Mouse (Mus musculus): ENCODE results near the gene AC140267.1. TPM values are rescaled to one million over a fixed set of nuclear protein-coding genes. Genes with fewer than 3 reads are reported as not detected.

The AC140267.1 gene
- total and polyA plus RNA-seq, 2 experiments from 2014 or later, result not detected

GRCm38 (mm10) chr15:80228071-80228800 is 7.4 kb upstream of the AC140267.1 start:
- Histone ChIP-seq H3K27me3 (ENCODE audit: insufficient read depth, low read length) (no peaks in the 10 kb centered on the region), H3K9me3 (ENCODE audit: low read length) (no peaks in the 10 kb centered on the region), H3K27ac (ENCODE audit: low read depth, low read length) (no peak overlapping the region), H3K36me3 (ENCODE audit: insufficient read depth) (no peaks in the 10 kb centered on the region), H3K4me3 (ENCODE audit: low read depth, low read length) (no peak overlapping the region), H3K4me2 (ENCODE audit: low read depth) (no peak overlapping the region), H3K4me1 (ENCODE audit: insufficient read depth) (no peaks in the 10 kb centered on the region), H3K9ac (no peak overlapping the region)
- ATAC-seq (no peak), DNase-seq (peak; percentile 13)
- TF ChIP-seq CTCF (IDR thresholded peaks at IDR 0.05; ENCODE audit: low read depth), result no peak
- 60% methylated on average over 17 of the region's 17 CpGs for WGBS

DNA sequence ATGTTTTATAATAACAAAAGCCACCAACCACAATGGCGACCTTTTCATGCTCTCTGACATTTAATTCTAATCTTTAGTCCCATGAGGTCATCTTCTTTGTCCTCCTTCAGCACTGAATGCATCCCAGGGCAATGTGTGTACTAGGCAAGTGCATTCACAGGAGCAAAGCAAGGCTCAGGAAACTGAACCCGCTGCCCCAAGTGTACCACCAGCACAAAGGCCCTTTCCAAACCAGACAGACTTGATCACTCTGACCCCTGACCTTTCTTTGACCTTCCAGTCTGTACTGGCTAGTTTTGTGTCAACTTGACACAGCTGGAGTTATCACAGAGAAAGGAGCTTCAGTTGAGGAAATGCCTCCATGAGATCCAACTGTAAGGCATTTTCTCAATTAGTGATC is 3.3 kb upstream of the AC140267.1 start:
- Histone ChIP-seq H3K36me3 (ENCODE audit: insufficient read depth) (peaks cover 17% of the 10 kb centered on the region), H3K9me3 (ENCODE audit: low read length) (no peaks in the 10 kb centered on the region), H3K27me3 (ENCODE audit: insufficient read depth, low read length) (no peaks in the 10 kb centered on the region), H3K27ac (ENCODE audit: low read depth, low read length) (no peak overlapping the region), H3K4me3 (ENCODE audit: low read depth, low read length) (no peak overlapping the region), H3K9ac (no peak overlapping the region), H3K4me2 (ENCODE audit: low read depth) (no peak overlapping the region), H3K4me1 (ENCODE audit: insufficient read depth) (0 out of 2 replicates have a peak, but pooled peaks cover 6% of the 10 kb centered on the region)
- DNase-seq (no peak), ATAC-seq (no peak)
- no peak for TF ChIP-seq CTCF (IDR thresholded peaks at IDR 0.05; ENCODE audit: low read depth)
- 53% methylated on average over 2 of the region's 2 CpGs for WGBS

DNA sequence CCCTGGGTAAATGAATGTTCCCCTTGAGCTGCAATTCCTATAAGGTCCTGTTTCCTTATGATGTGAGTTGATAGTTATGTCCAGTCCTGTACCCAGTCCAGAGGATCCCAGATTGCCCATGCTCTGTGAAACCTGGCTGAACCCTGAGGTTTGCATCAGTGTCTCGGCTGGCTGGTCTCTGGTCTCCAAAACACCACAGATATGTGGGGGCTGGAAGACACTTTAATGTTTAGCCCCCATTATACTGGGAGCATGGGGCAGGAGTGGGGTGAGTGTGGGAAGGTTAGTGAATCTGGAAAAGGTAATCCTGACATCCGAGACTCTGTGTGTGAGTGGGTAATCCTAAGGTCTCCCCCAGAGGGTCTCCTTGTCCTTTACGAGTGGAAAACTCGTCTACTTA is 2.6 kb upstream of the AC140267.1 start:
- no peak for ATAC-seq
- Histone ChIP-seq H3K4me3 (ENCODE audit: low read depth, low read length) (peak overlapping the region; percentile 82; the same call in 1 of the 2 replicates), H3K9ac (no peak overlapping the region), H3K4me1 (ENCODE audit: insufficient read depth) (0 out of 2 replicates have a peak, but pooled peaks cover 6% of the 10 kb centered on the region), H3K27me3 (ENCODE audit: insufficient read depth, low read length) (no peaks in the 10 kb centered on the region), H3K4me2 (ENCODE audit: low read depth) (peak overlapping the region; percentile 82; the same call in 1 of the 2 replicates), H3K27ac (ENCODE audit: low read depth, low read length) (peak overlapping the region; percentile 88), H3K36me3 (ENCODE audit: insufficient read depth) (peaks cover 23% of the 10 kb centered on the region), H3K9me3 (ENCODE audit: low read length) (no peaks in the 10 kb centered on the region)
- WGBS, result 62% methylated on average over 4 of the region's 4 CpGs
- DNase-seq, result no peak
- no peak for TF ChIP-seq CTCF (IDR thresholded peaks at IDR 0.05; ENCODE audit: low read depth)

- TF ChIP-seq CTCF (IDR thresholded peaks at IDR 0.05; ENCODE audit: low read depth), result peak; percentile 18
- DNase-seq, result peak; percentile 95
- H3K9me3 ChIP-seq (ENCODE audit: low read length), result no peaks in the 10 kb centered on the region
- 0 out of 2 replicates have a peak, but pooled peaks cover 6% of the 10 kb centered on the region for H3K4me1 ChIP-seq (ENCODE audit: insufficient read depth)
- H3K9ac ChIP-seq, result peak within 1 kb of the TSS; percentile 86
- H3K27me3 ChIP-seq (ENCODE audit: insufficient read depth, low read length), result no peaks in the 10 kb centered on the region
- WGBS, result under 1% methylated on average over 65 of the region's 67 CpGs
- peak; percentile 97 for ATAC-seq
- peaks cover 26% of the 10 kb centered on the region for H3K36me3 ChIP-seq (ENCODE audit: insufficient read depth)
- H3K27ac ChIP-seq (ENCODE audit: low read depth, low read length), result peak within 1 kb of the TSS; percentile 88
- H3K4me3 ChIP-seq (ENCODE audit: low read depth, low read length), result peak within 1 kb of the TSS; percentile 82
- H3K4me2 ChIP-seq (ENCODE audit: low read depth), result peak within 1 kb of the TSS; percentile 82
Measured at GRCm38 (mm10) chr15:80233733-80234509, 1.7 kb upstream of the AC140267.1 start, which contains the start of gene Mief1. Mief1 (plus strand) TSS chr15:80234018.

DNA sequence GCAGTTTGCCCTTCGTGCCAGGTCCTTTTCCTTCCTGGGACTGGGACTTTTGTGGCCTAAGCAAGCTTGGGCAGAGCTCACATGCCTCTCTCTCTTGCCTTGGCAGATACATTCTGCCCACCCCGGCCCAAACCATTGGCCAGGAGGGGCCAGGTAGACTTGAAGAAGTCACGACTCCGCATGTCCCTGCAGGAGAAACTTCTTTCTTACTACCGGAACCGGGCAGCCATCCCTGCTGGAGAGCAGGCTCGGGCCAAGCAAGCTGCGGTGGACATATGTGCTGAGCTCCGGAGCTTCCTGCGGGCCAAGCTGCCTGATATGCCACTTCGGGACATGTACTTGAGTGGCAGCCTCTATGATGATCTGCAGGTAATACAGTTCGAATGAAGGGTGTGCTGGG is 12.5 kb downstream of the AC140267.1 start:
- peaks cover 83% of the 10 kb centered on the region for H3K36me3 ChIP-seq (ENCODE audit: insufficient read depth)
- DNase-seq, result no peak
- H3K27me3 ChIP-seq (ENCODE audit: insufficient read depth, low read length), result no peaks in the 10 kb centered on the region
- H3K9ac ChIP-seq, result no peak overlapping the region
- ATAC-seq, result no peak
- no peak overlapping the region for H3K4me2 ChIP-seq (ENCODE audit: low read depth)
- H3K27ac ChIP-seq (ENCODE audit: low read depth, low read length), result no peak overlapping the region
- WGBS, result 95% methylated on average over 12 of the region's 12 CpGs
- H3K9me3 ChIP-seq (ENCODE audit: low read length), result no peaks in the 10 kb centered on the region
- H3K4me3 ChIP-seq (ENCODE audit: low read depth, low read length), result no peak overlapping the region
- H3K4me1 ChIP-seq (ENCODE audit: insufficient read depth), result no peaks in the 10 kb centered on the region
- no peak for TF ChIP-seq CTCF (IDR thresholded peaks at IDR 0.05; ENCODE audit: low read depth)

DNA sequence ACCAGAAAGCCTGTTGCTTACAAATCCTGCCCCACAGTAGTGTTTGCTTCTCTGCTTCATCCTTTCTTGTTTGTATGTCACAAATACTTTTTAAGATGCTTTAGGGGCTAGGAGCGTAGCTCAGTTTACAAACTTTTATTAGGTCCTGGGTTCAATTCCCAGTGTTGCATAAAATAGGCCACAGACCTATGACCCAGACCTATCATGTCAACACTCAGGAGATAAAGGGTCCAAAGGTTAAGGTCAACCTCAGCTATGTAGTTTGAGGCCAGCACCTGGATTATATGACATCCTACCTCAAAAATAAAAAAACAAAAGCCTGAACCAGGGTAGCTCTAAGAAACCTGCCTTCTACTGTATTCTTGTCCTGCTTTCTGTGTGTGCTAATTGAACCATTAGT is 13.0 kb downstream of the AC140267.1 start:
- TF ChIP-seq CTCF (IDR thresholded peaks at IDR 0.05; ENCODE audit: low read depth), result no peak
- Histone ChIP-seq H3K27ac (ENCODE audit: low read depth, low read length) (no peak overlapping the region), H3K4me1 (ENCODE audit: insufficient read depth) (no peaks in the 10 kb centered on the region), H3K36me3 (ENCODE audit: insufficient read depth) (peaks cover 79% of the 10 kb centered on the region), H3K27me3 (ENCODE audit: insufficient read depth, low read length) (no peaks in the 10 kb centered on the region), H3K4me3 (ENCODE audit: low read depth, low read length) (no peak overlapping the region), H3K9me3 (ENCODE audit: low read length) (no peaks in the 10 kb centered on the region), H3K9ac (no peak overlapping the region), H3K4me2 (ENCODE audit: low read depth) (no peak overlapping the region)
- 100% methylated on average over 1 of the region's 1 CpGs for WGBS
- no peak for ATAC-seq
- DNase-seq, result no peak

DNA sequence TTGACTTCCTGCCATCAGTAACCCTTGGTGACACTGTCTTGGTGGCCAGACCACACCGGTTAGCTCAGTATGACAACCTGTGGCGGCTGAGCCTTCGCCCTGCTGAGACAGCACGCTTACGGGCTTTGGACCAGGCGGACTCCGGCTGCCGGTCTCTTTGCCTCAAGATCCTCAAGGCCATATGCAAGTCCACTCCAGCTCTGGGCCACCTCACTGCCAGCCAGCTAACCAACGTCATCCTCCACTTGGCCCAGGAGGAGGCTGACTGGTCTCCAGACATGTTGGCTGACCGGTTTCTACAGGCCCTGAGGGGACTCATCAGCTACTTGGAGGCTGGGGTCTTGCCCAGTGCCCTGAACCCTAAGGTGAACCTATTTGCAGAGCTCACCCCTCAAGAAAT is 14.0 kb downstream of the AC140267.1 start:
- Histone ChIP-seq H3K36me3 (ENCODE audit: insufficient read depth) (peaks cover 71% of the 10 kb centered on the region), H3K27me3 (ENCODE audit: insufficient read depth, low read length) (no peaks in the 10 kb centered on the region), H3K9ac (no peak overlapping the region), H3K9me3 (ENCODE audit: low read length) (no peaks in the 10 kb centered on the region), H3K27ac (ENCODE audit: low read depth, low read length) (no peak overlapping the region), H3K4me1 (ENCODE audit: insufficient read depth) (peaks cover 7% of the 10 kb centered on the region), H3K4me3 (ENCODE audit: low read depth, low read length) (no peak overlapping the region), H3K4me2 (ENCODE audit: low read depth) (no peak overlapping the region)
- WGBS, result 95% methylated on average over 10 of the region's 10 CpGs
- no peak for TF ChIP-seq CTCF (IDR thresholded peaks at IDR 0.05; ENCODE audit: low read depth)
- no peak for DNase-seq
- no peak for ATAC-seq

Measured in forebrain, postnatal 0 days (tissue).